Mouse (Mus musculus) cerebellum, adult (tissue): ENCODE results near the gene Spg20.

Experiments used
- ATAC-seq: cut with Nextera tagmentation; 2 replicates; pipeline ENCODE4 v1.9.2; 2017; ENCODE audit warnings: mild to moderate bottlenecking, moderate library complexity, mixed read lengths; ENCODE audit not compliant: insufficient number of reproducible peaks, low FRiP score, low TSS enrichment

The Spg20 gene

GRCm38 (mm10) chr3:55111935-55112709 lies at the start of gene Spg20:
Gene Spg20, plus strand, starts transcription at chr3:55112108.
- ATAC-seq, result peak; percentile 97

DNA sequence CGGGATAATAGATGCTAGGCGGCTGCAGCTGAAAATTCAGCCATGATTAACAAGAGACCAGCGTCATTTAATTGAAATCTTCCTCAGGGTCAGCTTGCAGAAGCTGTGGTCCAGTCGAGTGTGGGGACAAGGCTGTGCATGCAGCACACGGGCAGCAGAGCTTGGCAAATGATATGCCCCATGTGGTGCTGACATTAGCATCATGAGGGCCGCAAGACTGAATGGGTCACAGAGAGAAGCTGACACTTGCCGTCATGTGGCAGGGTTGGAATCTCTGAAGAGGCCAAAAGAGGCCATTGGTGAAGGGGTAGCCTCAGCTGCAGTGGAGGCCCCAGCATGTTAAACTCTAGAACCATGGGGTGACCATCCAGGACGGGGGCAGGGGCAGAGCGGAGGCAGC lies 49.3 kb upstream of the Spg20 start:
- ATAC-seq, result no peak

DNA sequence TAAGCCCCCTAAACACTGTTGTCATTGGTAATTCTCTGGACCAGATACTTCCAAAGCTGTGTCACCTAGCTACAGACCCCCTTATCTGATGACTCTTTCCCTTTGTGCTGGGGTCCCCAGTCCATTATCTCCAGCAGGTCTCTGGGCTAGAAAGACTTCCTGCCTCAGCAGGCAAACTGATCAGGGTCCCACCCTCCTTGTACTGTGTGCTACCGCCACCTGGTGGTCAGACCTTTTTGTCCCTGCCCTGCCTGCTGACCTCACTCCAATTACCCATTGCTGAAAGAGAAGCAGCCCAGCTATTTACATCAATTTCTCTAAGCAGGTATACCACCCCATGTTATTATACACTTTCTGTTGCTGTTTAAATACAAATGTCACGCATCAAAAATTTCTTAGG lies 47.5 kb upstream of the Spg20 start:
- ATAC-seq, result 0 out of 2 replicates have a peak, but pooled peaks have one; percentile 36

- no peak for ATAC-seq
Observed at GRCm38 (mm10) chr3:55065738-55066665, 45.9 kb upstream of the Spg20 start.

- ATAC-seq, result no peak
Observed at GRCm38 (mm10) chr3:55066666-55067023, 45.3 kb upstream of the Spg20 start.

- ATAC-seq, result no peak
Observed at GRCm38 (mm10) chr3:55067791-55068434, 44.0 kb upstream of the Spg20 start.

DNA sequence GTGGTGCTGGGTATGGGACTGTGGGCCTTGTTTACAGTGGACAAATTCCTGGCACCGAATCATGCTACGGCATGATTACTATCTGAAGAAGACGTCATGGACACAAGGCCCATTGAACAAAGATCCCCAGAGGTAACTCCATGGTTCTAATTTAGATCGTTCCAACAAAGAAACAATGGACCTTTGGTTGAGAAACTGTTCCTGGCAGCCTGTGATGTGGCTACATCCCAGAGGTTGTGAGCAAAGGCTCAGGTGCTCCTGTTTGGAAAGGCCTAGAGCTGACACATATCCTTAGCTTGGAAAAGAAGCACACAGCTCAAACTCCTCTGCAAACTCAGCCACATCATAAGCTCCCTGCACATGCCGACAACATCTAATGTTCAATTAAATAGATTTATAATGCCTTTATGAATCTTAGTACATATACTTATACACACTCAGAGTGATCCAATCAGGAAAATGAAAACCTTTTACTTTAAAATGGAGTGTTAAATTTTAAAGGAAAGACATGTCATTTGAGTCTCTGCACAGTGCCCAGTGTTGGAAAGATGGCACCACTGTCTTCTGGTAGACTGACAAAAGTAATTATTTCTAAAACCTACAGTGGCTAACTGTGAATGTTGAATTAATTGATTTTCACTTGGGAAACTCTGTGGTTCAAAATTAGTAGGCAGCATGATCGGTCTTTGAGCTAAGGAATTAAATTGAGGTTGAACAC lies 37.2 kb upstream of the Spg20 start:
- no peak for ATAC-seq

DNA sequence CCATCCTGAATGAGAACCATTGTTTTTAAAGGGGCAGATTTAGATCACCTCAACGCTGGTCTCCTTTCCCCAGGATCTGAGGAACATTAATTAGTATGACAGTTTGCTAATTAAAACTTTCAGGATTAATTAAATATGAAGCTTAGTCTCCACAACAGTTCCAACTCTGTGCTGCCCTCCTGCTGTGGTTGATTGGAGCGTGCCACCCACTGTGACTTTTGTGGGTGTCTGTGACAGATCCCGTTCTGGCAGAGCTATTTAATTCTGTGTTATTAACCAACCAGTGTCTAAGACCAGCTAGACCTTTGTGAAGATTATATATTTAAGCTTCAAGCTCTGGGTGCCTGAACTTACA lies 36.6 kb upstream of the Spg20 start:
- ATAC-seq, result no peak

GRCm38 (mm10) chr3:55078233-55078632 lies 33.7 kb upstream of the Spg20 start:
- no peak for ATAC-seq

DNA sequence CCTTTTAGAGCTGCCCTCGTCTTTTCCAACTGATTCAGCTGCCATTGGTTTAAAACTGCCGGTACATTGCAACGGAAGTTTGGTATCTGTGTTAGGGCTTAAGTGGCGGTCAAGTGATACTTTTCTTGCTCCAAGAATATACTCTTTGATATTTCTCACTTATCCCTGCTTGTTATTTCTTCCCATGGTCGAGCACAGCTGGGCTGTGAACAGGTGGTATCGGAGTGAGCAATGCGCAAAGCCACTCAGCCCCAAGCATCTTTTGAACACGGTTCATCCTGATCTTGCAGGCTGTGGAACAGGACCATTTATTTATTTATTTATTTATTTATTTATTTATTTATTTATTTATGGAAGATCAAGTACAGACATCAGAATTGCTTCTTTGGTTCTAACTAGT lies 32.3 kb upstream of the Spg20 start:
- no peak for ATAC-seq

- ATAC-seq, result peak; percentile 78
Observed at GRCm38 (mm10) chr3:55080055-55080454, 31.9 kb upstream of the Spg20 start.

DNA sequence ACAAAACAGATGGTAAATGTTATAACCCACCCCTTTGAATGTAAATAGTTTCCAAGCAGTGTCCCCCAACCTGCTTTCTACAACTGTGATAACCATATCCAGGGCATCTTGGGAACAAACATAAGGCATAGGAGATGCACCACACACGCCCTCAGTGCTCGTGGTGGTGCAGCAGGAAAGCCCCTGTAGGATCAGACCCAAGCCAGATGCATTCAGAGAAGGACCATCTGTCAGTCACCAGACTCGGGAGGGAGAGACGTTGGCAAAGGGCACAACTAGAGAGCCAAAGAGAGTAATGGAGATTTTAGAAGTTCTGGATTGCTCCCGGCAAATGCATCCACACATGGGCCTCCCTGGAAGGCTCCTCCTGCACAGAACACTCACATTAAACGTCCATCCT lies 27.1 kb upstream of the Spg20 start:
- ATAC-seq, result no peak

DNA sequence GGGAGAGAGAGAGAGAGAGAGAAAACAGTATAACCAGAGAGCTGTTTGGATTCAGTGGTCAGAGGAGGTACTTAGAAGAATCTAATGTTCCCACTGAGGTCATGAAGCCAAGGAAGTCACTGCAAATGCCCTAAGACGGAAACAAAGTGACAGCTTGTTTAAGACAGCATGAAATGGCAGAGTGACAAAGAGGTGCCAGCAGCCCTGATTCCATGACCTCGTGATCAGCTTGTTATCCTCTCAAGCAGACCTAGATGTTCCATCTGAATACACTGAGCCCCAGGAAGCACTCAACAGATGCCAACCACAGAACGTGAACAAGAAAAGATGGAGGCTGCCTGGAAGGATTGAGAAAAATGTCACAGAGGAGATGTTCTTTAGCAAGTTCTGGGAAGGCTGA lies 26.2 kb upstream of the Spg20 start:
- ATAC-seq, result no peak

GRCm38 (mm10) chr3:55086948-55087347 lies 25.0 kb upstream of the Spg20 start:
- ATAC-seq, result no peak

GRCm38 (mm10) chr3:55087360-55087759 lies 24.5 kb upstream of the Spg20 start:
- no peak for ATAC-seq

- no peak for ATAC-seq
Observed at GRCm38 (mm10) chr3:55088359-55088758, 23.5 kb upstream of the Spg20 start.

GRCm38 (mm10) chr3:55088843-55089242 lies 23.1 kb upstream of the Spg20 start:
- ATAC-seq, result no peak

GRCm38 (mm10) chr3:55089291-55089690 lies 22.6 kb upstream of the Spg20 start:
- no peak for ATAC-seq

DNA sequence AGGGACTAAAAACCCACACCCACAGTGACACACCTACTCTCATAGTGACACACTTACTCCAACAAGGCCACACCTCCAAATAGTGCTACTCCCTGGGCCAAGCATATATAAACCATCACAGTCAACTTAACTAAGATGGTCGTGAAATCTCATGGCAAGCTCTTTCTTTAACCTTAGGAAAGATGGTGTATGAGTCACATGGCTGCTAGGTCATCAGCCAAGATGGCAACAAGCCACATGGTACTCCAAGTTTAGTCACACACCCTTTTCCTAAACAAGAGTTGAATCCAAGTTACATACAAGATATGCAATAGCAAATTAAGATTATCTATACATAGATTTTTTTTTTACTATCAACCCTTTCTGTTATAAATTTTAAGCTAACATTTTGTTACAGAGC lies 18.7 kb upstream of the Spg20 start:
- ATAC-seq, result no peak

- no peak for ATAC-seq
Observed at GRCm38 (mm10) chr3:55095968-55096654, 15.8 kb upstream of the Spg20 start.
